Mouse (Mus musculus): ENCODE results near the gene Ptges2. TPM values are rescaled to one million over a fixed set of nuclear protein-coding genes. Genes with fewer than 3 reads are reported as not detected.

The Ptges2 gene
- total and polyA plus RNA-seq, 3 experiments = 30.4 to 396 (median 47.0) TPM

- Histone ChIP-seq H3K9me3 (replicated peaks; ENCODE audit: insufficient read depth, low read length) (no peaks in the 10 kb centered on the region), H3K27ac (ENCODE audit: control insufficient read depth, low read depth, low read length) (no peak overlapping the region), H3K27me3 (ENCODE audit: control insufficient read depth in 1 of 2, insufficient read depth in 2 of 2, low read length in 2 of 2) (no peaks in the 10 kb centered on the region), H3K4me1 (ENCODE audit: control insufficient read depth in 1 of 2, insufficient read depth in 2 of 2, low read length in 2 of 2) (peaks cover 2 to 5% of the 10 kb centered on the region in 2 experiments; a peak in 2 of 4 replicates), H3K79me2 (ENCODE audit: control insufficient read depth, insufficient read depth, low read length, poor library complexity) (peaks cover 49% of the 10 kb centered on the region), H3K9ac (ENCODE audit: control insufficient read depth, low read depth, low read length, poor library complexity, severe bottlenecking) (no peak overlapping the region), H3K4me3 (ENCODE audit: control insufficient read depth in 1 of 2, insufficient read depth in 1 of 2, low read depth in 2 of 2, low read length in 2 of 2) (no peak overlapping the region), H3K36me3 (ENCODE audit: control insufficient read depth in 1 of 2, insufficient read depth in 2 of 2, low read length in 2 of 2) (peaks cover 4 to 10% of the 10 kb centered on the region in 2 experiments)
- TF ChIP-seq MXI1 (IDR thresholded peaks at IDR 0.05; ENCODE audit: low read depth, low read length) (no peak), SIN3A (IDR thresholded peaks at IDR 0.05; ENCODE audit: low read length) (no peak), CHD1 (IDR thresholded peaks at IDR 0.05; ENCODE audit: low read depth, low read length) (no peak), MAFK (IDR thresholded peaks at IDR 0.05; ENCODE audit: borderline replicate concordance, low read depth, low read length) (no peak), ETS1 (IDR thresholded peaks at IDR 0.05; ENCODE audit: low read depth, low read length) (no peak), BHLHE40 (IDR thresholded peaks at IDR 0.05; ENCODE audit: borderline replicate concordance, low read depth, low read length) (no peak), MYB (IDR thresholded peaks at IDR 0.05; ENCODE audit: low read depth, low read length) (no peak), MAZ (IDR thresholded peaks at IDR 0.05; ENCODE audit: low read depth, low read length) (no peak), EP300 (IDR thresholded peaks at IDR 0.05; ENCODE audit: low read depth in 1 of 2, low read length in 2 of 2) (no peak), ELF1 (IDR thresholded peaks at IDR 0.05; ENCODE audit: low read depth, low read length) (no peak), TBP (IDR thresholded peaks at IDR 0.05; ENCODE audit: low read depth, low read length) (no peak), GABPA (IDR thresholded peaks at IDR 0.05; ENCODE audit: low read depth, low read length) (no peak)
- no peak for DNase-seq (ENCODE audit: low read depth, low spot score)
Measured at GRCm38 (mm10) chr2:32441550-32441949, 45.9 kb downstream of the Ptges2 start.

- H3K4me1 ChIP-seq (ENCODE audit: control insufficient read depth in 1 of 2, insufficient read depth in 2 of 2, low read length in 2 of 2) = peaks cover 5 to 11% of the 10 kb centered on the region in 2 experiments; a peak in 3 of 4 replicates
Measured at GRCm38 (mm10) chr2:32445535-32445934, 49.8 kb downstream of the Ptges2 start.

More at GRCm38 (mm10) chr2:32445535-32445934, 49.8 kb downstream of the Ptges2 start:
- Histone ChIP-seq H3K9me3 (replicated peaks; ENCODE audit: insufficient read depth, low read length) (no peaks in the 10 kb centered on the region), H3K27me3 (ENCODE audit: control insufficient read depth in 1 of 2, insufficient read depth in 2 of 2, low read length in 2 of 2) (no peaks in the 10 kb centered on the region), H3K9ac (ENCODE audit: control insufficient read depth, low read depth, low read length, poor library complexity, severe bottlenecking) (no peak overlapping the region), H3K4me3 (ENCODE audit: control insufficient read depth in 1 of 2, insufficient read depth in 1 of 2, low read depth in 2 of 2, low read length in 2 of 2) (no peak overlapping the region), H3K79me2 (ENCODE audit: control insufficient read depth, insufficient read depth, low read length, poor library complexity) (peaks cover 55% of the 10 kb centered on the region), H3K27ac (ENCODE audit: control insufficient read depth, low read depth, low read length) (no peak overlapping the region), H3K36me3 (ENCODE audit: control insufficient read depth in 1 of 2, insufficient read depth in 2 of 2, low read length in 2 of 2) (peaks cover 4 to 30% of the 10 kb centered on the region in 2 experiments)
- no peak for DNase-seq (ENCODE audit: low read depth, low spot score)
- TF ChIP-seq NELFE (IDR thresholded peaks at IDR 0.05; ENCODE audit: low read depth, low read length) (no peak), CTCF (IDR thresholded peaks at IDR 0.05 in 2 of 3, conservative IDR thresholded peaks at IDR 0.05 in 1 of 3; ENCODE audit: control insufficient read depth in 1 of 3, insufficient read depth in 1 of 3, low read depth in 2 of 3, low read length in 3 of 3, poor library complexity in 1 of 3, severe bottlenecking in 1 of 3) (no peak), USF2 (IDR thresholded peaks at IDR 0.05; ENCODE audit: borderline replicate concordance in 1 of 2, insufficient read depth in 1 of 2, low read depth in 1 of 2, low read length in 2 of 2) (no peak), SIN3A (IDR thresholded peaks at IDR 0.05; ENCODE audit: low read length) (no peak), MXI1 (IDR thresholded peaks at IDR 0.05; ENCODE audit: low read depth, low read length) (no peak), UBTF (IDR thresholded peaks at IDR 0.05; ENCODE audit: borderline replicate concordance, insufficient read depth, low read depth, low read length) (no peak), KAT2A (conservative IDR thresholded peaks at IDR 0.05; ENCODE audit: low read depth, low read length) (no peak), MAFK (IDR thresholded peaks at IDR 0.05; ENCODE audit: borderline replicate concordance, low read depth, low read length) (no peak), TCF12 (IDR thresholded peaks at IDR 0.05; ENCODE audit: low read depth, low read length) (no peak), NRF1 (IDR thresholded peaks at IDR 0.05; ENCODE audit: insufficient read depth, low read depth, low read length, poor library complexity, severe bottlenecking) (no peak), JUND (IDR thresholded peaks at IDR 0.05; ENCODE audit: low read depth, low read length) (no peak), POLR2AphosphoS2 (IDR thresholded peaks at IDR 0.05; ENCODE audit: low read length) (no peak), MEF2A (IDR thresholded peaks at IDR 0.05; ENCODE audit: extremely low read depth, insufficient replicate concordance, low read depth, low read length, poor library complexity, severe bottlenecking) (no peak), E2F4 (IDR thresholded peaks at IDR 0.05; ENCODE audit: borderline replicate concordance, low read depth, low read length) (no peak), USF1 (IDR thresholded peaks at IDR 0.05; ENCODE audit: low read depth, low read length) (no peak), ZNF384 (IDR thresholded peaks at IDR 0.05; ENCODE audit: low read depth, low read length) (no peak), ZMIZ1 (IDR thresholded peaks at IDR 0.05; ENCODE audit: low read depth, low read length) (no peak), GATA1 (IDR thresholded peaks at IDR 0.05; ENCODE audit: low read depth, low read length) (no peak), RAD21 (IDR thresholded peaks at IDR 0.05; ENCODE audit: low read depth, low read length) (no peak), TAL1 (IDR thresholded peaks at IDR 0.05; ENCODE audit: low read length) (no peak)

All from MEL (cell line).